Mouse (Mus musculus): ENCODE data around the gene Rpl10a. TPM values are rescaled to one million over a fixed set of nuclear protein-coding genes. Genes with fewer than 3 reads are reported as not detected.

Rpl10a gene
- 502 and 576 TPM in 2 replicates for polyA plus RNA-seq (2016; fragmentation: Nextera tagmentation; extraction: Ambion mirVana)

DNA sequence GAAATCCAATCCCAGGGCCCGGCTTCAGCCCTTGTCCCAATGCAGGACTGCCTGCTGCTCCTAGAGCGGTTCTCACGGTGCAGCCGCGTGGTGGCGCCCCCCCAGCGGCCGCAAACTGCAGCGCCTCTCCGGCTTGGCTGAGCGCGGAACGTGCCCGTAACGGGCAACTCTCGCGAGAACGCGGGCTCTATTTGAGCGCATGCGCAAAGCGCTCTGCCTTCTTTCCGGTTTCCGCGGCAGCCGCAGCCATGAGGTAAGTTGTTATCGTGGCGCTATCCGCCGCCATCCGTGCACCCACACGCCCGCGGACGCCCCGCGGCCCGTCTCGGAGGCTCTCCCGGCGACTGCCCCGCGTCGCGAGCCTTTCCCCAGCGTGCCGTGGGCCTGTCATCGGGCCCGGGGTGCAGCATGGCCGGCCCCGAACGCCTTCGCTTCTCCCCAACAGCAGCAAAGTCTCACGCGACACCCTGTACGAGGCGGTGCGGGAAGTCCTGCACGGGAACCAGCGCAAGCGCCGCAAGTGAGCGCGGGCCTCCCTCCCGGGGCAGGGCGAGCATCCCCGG lies at the start of gene Rpl10a:
TSS of gene Rpl10a (plus strand) at position 106 of the 563 bp plus-strand sequence.
- WGBS: under 1% methylated on average over 67 of the region's 67 CpGs
- Histone ChIP-seq H3K27me3 (ENCODE audit: low read depth, poor library complexity, severe bottlenecking) (no peaks in the 10 kb centered on the region), H3K27ac (peak within 1 kb of the TSS; percentile 99), H3K9me3 (replicated peaks) (no peaks in the 10 kb centered on the region), H3K36me3 (peaks cover 78% of the 10 kb centered on the region), H3K4me3 (peak within 1 kb of the TSS; percentile 98), H3K4me1 (peaks cover 61% of the 10 kb centered on the region)
- DNase-seq (ENCODE audit: low spot score): peak; percentile 99

- no peak overlapping the region for H3K4me3 ChIP-seq
- 0 out of 2 replicates have a peak, but pooled peaks cover 3% of the 10 kb centered on the region for H3K36me3 ChIP-seq
- peaks cover 55% of the 10 kb centered on the region for H3K4me1 ChIP-seq
- peak overlapping the region; percentile 70 for H3K27ac ChIP-seq
- 46% methylated on average over 4 of the region's 4 CpGs for WGBS
- H3K27me3 ChIP-seq (ENCODE audit: low read depth, poor library complexity, severe bottlenecking): no peaks in the 10 kb centered on the region
- no peak for DNase-seq (ENCODE audit: low spot score)
- no peaks in the 10 kb centered on the region for H3K9me3 ChIP-seq (replicated peaks)
Measured at GRCm38 (mm10) chr17:28279236-28279635, 49.0 kb upstream of the Rpl10a start.

- no peaks in the 10 kb centered on the region for H3K9me3 ChIP-seq (replicated peaks)
- WGBS: 74% methylated on average over 15 of the region's 15 CpGs
- DNase-seq (ENCODE audit: low spot score): no peak
- no peaks in the 10 kb centered on the region for H3K36me3 ChIP-seq
- no peaks in the 10 kb centered on the region for H3K27me3 ChIP-seq (ENCODE audit: low read depth, poor library complexity, severe bottlenecking)
- peak overlapping the region; percentile 70 for H3K27ac ChIP-seq
- peaks cover 60% of the 10 kb centered on the region for H3K4me1 ChIP-seq
- H3K4me3 ChIP-seq: no peak overlapping the region
Measured at GRCm38 (mm10) chr17:28279780-28280422, 48.4 kb upstream of the Rpl10a start.

- no peak overlapping the region for H3K4me3 ChIP-seq
- peaks cover 66% of the 10 kb centered on the region for H3K4me1 ChIP-seq
- no peak for DNase-seq (ENCODE audit: low spot score)
- peak overlapping the region; percentile 70 for H3K27ac ChIP-seq
- 77% methylated on average over 7 of the region's 7 CpGs for WGBS
- no peaks in the 10 kb centered on the region for H3K27me3 ChIP-seq (ENCODE audit: low read depth, poor library complexity, severe bottlenecking)
- no peaks in the 10 kb centered on the region for H3K36me3 ChIP-seq
- H3K9me3 ChIP-seq (replicated peaks): no peaks in the 10 kb centered on the region
Measured at GRCm38 (mm10) chr17:28280423-28280800, 47.9 kb upstream of the Rpl10a start.

DNA sequence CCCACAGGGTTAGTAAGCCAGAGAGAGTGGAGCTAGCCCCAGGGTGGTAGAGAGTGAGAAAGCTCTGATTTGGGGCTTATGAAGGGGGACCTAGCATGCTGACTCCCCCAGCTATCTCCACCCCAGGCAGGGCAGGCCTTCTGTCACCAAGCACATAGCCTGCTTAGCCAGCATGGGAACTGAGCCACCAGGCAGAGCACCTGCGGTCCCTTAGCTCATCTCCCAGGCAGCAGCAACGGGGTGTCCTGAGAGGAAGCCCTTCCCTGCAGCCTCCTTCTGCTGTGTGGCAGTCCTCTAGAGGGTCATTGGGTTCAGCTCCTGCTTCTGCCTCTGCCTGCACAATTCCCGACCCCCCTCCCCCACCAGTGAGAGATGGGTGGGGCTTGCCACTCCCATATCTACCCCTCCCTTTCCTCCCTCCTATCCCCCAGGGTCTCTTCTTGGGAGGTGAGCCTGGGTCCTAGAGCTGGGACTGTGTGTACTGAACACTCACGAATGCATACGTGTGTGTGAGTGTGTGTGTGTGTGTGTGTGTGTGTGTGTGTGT lies 47.4 kb upstream of the Rpl10a start:
- 47% methylated on average over 5 of the region's 5 CpGs for WGBS
- Histone ChIP-seq H3K4me3 (no peak overlapping the region), H3K27ac (peak overlapping the region; percentile 70), H3K4me1 (peaks cover 71% of the 10 kb centered on the region), H3K36me3 (no peaks in the 10 kb centered on the region), H3K27me3 (ENCODE audit: low read depth, poor library complexity, severe bottlenecking) (no peaks in the 10 kb centered on the region), H3K9me3 (replicated peaks) (no peaks in the 10 kb centered on the region)
- no peak for DNase-seq (ENCODE audit: low spot score)

DNA sequence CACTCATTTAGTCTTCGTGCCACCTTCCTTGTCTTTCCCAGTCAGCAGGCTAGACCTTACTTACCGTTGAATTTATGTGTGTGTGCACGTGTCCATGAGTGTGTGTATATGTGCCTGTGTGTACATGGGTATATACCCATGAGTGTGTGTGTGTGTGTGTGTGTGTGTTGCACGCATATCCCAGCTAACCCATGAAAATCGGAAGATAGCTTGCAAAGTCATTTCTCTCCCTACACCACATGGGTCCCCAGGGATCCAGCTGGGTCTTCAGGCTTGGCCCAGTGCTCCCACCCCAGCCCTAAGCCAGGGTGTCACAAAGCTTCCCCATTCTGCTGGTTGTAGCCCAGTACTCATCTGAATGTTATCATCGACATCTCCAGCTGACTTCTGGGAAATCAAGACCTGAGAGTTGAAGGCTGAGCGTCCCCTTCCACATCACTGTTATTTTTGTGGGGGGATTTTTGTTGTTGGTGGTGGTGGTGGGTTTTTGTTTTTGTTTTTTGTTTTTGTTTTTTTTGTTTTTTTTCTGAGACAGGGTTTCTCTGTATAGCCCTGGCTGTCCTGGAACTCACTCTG lies 46.3 kb upstream of the Rpl10a start:
- Histone ChIP-seq H3K4me1 (peaks cover 75% of the 10 kb centered on the region), H3K9me3 (replicated peaks) (no peaks in the 10 kb centered on the region), H3K36me3 (peaks cover 3% of the 10 kb centered on the region; the same call in 1 of the 2 replicates), H3K27ac (no peak overlapping the region), H3K27me3 (ENCODE audit: low read depth, poor library complexity, severe bottlenecking) (no peaks in the 10 kb centered on the region), H3K4me3 (no peak overlapping the region)
- no peak for DNase-seq (ENCODE audit: low spot score)
- WGBS: 91% methylated on average over 7 of the region's 7 CpGs

- DNase-seq (ENCODE audit: low spot score): no peak
Measured at GRCm38 (mm10) chr17:28283199-28283598, 45.1 kb upstream of the Rpl10a start.

DNA sequence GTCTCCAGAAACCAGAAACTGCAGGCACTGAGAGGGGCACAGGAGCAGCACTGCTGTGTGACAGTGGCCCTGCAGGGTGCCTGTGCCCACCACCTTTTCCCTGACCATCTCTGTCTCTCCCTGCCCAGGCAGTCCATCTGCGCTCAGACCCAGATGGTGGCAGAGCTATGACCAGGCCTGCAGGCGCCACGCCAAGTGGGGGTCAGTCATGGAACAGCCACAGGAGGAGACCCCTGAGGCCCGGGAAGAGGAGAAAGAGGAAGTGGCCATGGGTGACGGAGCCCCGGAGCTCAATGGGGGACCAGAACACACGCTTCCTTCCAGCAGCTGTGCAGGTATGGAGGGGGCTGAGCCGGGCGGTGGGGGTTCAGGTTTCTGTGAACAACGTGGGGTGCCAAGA lies 42.1 kb upstream of the Rpl10a start:
- no peaks in the 10 kb centered on the region for H3K9me3 ChIP-seq (replicated peaks)
- H3K27me3 ChIP-seq (ENCODE audit: low read depth, poor library complexity, severe bottlenecking): no peaks in the 10 kb centered on the region
- peak overlapping the region; percentile 22 for H3K27ac ChIP-seq
- peaks cover 9% of the 10 kb centered on the region for H3K36me3 ChIP-seq
- H3K4me1 ChIP-seq: peaks cover 47% of the 10 kb centered on the region
- no peak overlapping the region for H3K4me3 ChIP-seq
- 87% methylated on average over 10 of the region's 10 CpGs for WGBS
- no peak for DNase-seq (ENCODE audit: low spot score)

More at GRCm38 (mm10) chr17:28283199-28283598, 45.1 kb upstream of the Rpl10a start:
- Histone ChIP-seq H3K9me3 (replicated peaks) (no peaks in the 10 kb centered on the region), H3K4me1 (peaks cover 73% of the 10 kb centered on the region), H3K4me3 (no peak overlapping the region), H3K27ac (no peak overlapping the region), H3K36me3 (peaks cover 4% of the 10 kb centered on the region; the same call in 1 of the 2 replicates), H3K27me3 (ENCODE audit: low read depth, poor library complexity, severe bottlenecking) (no peaks in the 10 kb centered on the region)
- 85% methylated on average over 10 of the region's 10 CpGs for WGBS

DNA sequence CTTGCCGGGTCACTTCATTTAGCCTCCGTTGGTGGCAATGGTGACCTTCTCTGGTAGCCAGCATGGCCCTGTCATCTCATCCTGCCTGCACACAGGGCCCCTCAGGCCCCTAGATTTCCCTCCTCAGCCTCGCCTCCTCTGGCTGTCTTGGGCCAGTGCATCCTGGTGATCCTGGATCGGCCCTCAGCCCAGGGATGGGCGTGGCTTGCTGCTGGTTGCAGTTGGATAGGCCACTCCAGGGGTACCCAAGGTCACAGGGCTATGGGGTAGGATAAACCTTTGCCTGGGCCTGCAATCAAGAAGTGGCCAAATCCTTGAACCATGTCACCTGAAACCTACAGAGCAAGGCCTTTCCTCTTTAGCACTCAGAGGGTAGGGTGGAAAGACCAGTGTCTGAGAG lies 41.3 kb upstream of the Rpl10a start:
- WGBS: 51% methylated on average over 5 of the region's 5 CpGs
- Histone ChIP-seq H3K4me1 (peaks cover 43% of the 10 kb centered on the region), H3K27ac (peak overlapping the region; percentile 22; the same call in 1 of the 2 replicates), H3K4me3 (no peak overlapping the region), H3K36me3 (peaks cover 12% of the 10 kb centered on the region), H3K27me3 (ENCODE audit: low read depth, poor library complexity, severe bottlenecking) (no peaks in the 10 kb centered on the region), H3K9me3 (replicated peaks) (no peaks in the 10 kb centered on the region)
- no peak for DNase-seq (ENCODE audit: low spot score)

- Histone ChIP-seq H3K4me3 (no peak overlapping the region), H3K27me3 (ENCODE audit: low read depth, poor library complexity, severe bottlenecking) (no peaks in the 10 kb centered on the region), H3K4me1 (peaks cover 42% of the 10 kb centered on the region), H3K9me3 (replicated peaks) (no peaks in the 10 kb centered on the region), H3K36me3 (peaks cover 18% of the 10 kb centered on the region), H3K27ac (peak overlapping the region; percentile 14; the same call in 1 of the 2 replicates)
- DNase-seq (ENCODE audit: low spot score): no peak
- WGBS: 83% methylated on average over 8 of the region's 8 CpGs
Measured at GRCm38 (mm10) chr17:28287578-28287977, 40.7 kb upstream of the Rpl10a start.

GRCm38 (mm10) chr17:28287980-28288379 lies 40.3 kb upstream of the Rpl10a start:
- Histone ChIP-seq H3K27ac (no peak overlapping the region), H3K4me3 (no peak overlapping the region), H3K4me1 (peaks cover 38% of the 10 kb centered on the region), H3K9me3 (replicated peaks) (no peaks in the 10 kb centered on the region), H3K36me3 (peaks cover 20% of the 10 kb centered on the region), H3K27me3 (ENCODE audit: low read depth, poor library complexity, severe bottlenecking) (no peaks in the 10 kb centered on the region)
- WGBS: 79% methylated on average over 5 of the region's 5 CpGs
- DNase-seq (ENCODE audit: low spot score): no peak

DNA sequence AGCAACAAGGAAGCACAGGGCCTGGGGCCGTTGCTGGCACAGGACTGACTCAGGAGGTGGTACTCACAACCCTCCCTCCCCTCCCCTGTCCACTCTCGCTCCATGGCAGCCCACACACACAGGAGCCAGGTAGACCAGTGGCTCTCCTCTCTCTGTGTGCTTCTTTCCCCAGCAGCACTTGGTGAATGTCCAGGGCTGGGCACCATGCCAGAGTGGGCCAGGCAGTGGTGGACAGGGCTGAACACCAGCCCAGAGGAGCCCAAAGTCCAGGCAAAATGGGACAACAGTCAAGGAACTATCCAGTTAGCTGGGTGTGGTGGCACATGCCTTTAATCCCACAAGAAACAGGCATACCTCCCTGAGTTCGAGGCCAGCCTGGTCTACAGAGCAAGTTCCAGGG lies 38.0 kb upstream of the Rpl10a start:
- H3K27me3 ChIP-seq (ENCODE audit: low read depth, poor library complexity, severe bottlenecking): no peaks in the 10 kb centered on the region
- H3K27ac ChIP-seq: peak overlapping the region; percentile 37; the same call in 1 of the 2 replicates
- DNase-seq (ENCODE audit: low spot score): no peak
- peaks cover 39% of the 10 kb centered on the region for H3K4me1 ChIP-seq
- no peak overlapping the region for H3K4me3 ChIP-seq
- H3K36me3 ChIP-seq: peaks cover 23% of the 10 kb centered on the region
- H3K9me3 ChIP-seq (replicated peaks): no peaks in the 10 kb centered on the region
- 86% methylated on average over 3 of the region's 3 CpGs for WGBS

DNA sequence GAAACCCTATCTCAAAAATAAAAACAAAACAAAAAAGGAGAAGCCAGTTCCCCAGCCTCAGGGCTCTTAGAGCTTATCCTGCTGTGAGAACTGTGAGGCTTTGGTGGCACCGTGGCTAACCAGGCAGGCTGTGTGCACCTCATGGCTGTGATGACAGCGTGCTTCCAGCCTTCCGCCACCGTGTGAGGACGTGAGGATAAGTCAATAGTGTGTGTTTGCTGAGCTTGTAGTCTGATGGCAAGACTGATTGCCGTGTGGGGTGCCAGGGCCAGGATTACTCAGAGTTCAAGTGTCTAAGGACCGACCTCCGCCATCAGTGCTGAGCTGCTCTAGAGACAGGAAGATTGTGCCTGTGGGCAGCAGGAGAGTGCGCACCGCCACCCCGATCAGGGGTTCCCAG lies 37.6 kb upstream of the Rpl10a start:
- no peaks in the 10 kb centered on the region for H3K9me3 ChIP-seq (replicated peaks)
- no peaks in the 10 kb centered on the region for H3K27me3 ChIP-seq (ENCODE audit: low read depth, poor library complexity, severe bottlenecking)
- peaks cover 35% of the 10 kb centered on the region for H3K4me1 ChIP-seq
- H3K27ac ChIP-seq: 0 out of 2 replicates have a peak overlapping the region, but pooled peaks have one; percentile 37
- H3K4me3 ChIP-seq: no peak overlapping the region
- no peak for DNase-seq (ENCODE audit: low spot score)
- WGBS: 86% methylated on average over 11 of the region's 11 CpGs
- H3K36me3 ChIP-seq: peaks cover 23% of the 10 kb centered on the region

Measured in limb, embryonic 10.5 days (tissue).